Mouse (Mus musculus) testis, postnatal 10 days (tissue): Measurements from ENCODE around the gene Trpc7.

ENCODE experiments used
- DNase-seq: peaks from one replicate; pipeline ENCODE4 v3.0.0; 2021; ENCODE audit warnings: low spot score

Gene Trpc7

DNA sequence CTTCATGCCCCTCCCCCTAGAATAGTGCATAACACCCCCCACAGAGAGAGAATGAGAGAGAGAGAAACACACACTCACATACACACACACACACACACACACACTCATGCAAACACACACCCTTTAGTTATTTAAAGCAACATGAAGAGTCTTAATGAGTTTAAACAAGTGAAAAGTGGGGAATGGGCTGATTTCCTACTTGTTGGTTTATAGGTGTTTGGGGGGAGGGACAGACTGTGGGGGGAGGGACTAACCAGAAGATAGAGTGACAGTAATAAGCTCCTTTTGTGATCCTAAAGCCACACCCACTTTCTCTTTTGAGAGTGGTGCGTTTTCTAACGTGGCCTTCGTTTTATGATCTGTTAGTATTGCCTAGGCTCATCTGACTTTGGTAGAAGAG, at the start of gene Trpc7:
TSS of gene Trpc7 (minus strand) at position 101 of the 400 bp plus-strand sequence.
- no peak for DNase-seq

GRCm38 (mm10) chr13:56939261-56939660, 43.5 kb upstream of the Trpc7 start:
- peak; percentile 22 for DNase-seq

DNA sequence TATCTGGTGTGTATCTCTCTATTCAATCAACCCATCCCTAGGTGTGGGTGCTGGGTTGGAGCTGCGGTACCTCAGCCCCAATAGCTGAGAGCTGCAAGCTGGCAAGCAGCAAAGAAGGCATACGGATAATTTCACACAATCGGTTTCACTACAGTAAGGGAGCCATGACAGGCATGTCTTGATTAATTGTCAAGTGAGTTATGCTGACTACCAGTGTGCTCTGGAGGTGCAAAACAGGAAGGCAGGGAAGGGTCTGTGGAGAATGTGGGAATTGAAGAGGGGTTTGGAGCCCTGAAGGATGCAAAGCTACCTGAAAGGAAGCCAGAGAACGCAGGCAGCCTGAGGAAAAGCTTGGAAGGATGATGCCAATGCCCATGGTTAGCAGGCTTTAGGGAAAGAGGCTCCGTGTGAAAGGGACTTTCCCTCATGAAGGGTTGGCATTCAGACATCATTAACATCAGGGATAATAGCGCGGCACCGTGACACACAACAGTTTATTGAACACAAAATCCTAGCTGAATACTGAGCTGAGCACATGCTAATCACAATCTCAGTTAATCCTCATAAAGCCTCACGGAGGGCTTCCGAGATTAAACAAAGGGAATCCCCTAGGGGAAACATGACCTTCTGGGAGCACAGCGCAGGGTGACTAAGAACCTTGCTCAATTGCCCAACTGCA, 38.2 kb upstream of the Trpc7 start:
- peak; percentile 19 for DNase-seq

GRCm38 (mm10) chr13:56930421-56930820, 34.6 kb upstream of the Trpc7 start:
- DNase-seq: no peak

GRCm38 (mm10) chr13:56922976-56923375, 27.2 kb upstream of the Trpc7 start:
- no peak for DNase-seq

GRCm38 (mm10) chr13:56921251-56921650, 25.5 kb upstream of the Trpc7 start:
- DNase-seq: no peak

GRCm38 (mm10) chr13:56914721-56915120, 18.9 kb upstream of the Trpc7 start:
- no peak for DNase-seq

DNA sequence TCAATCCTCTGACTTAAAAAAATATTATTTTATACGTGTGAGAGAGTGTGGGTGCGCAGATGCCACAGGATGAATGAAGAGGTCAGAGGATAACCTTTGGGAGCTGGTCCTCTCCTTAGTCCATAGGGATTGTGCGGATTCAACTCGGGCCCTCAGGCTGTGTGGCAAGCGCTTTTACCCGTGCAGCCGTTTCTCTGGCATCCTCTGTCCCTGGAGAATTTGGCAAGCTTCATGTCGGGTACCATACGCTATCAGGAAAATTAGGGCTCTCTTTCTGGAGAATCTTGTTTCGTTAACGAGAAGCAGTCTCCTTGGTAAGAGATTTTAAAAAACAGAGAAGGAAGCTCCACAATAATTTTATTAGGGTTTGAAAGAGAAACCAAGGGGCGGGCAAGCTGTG, 15.3 kb upstream of the Trpc7 start:
- DNase-seq: no peak

DNA sequence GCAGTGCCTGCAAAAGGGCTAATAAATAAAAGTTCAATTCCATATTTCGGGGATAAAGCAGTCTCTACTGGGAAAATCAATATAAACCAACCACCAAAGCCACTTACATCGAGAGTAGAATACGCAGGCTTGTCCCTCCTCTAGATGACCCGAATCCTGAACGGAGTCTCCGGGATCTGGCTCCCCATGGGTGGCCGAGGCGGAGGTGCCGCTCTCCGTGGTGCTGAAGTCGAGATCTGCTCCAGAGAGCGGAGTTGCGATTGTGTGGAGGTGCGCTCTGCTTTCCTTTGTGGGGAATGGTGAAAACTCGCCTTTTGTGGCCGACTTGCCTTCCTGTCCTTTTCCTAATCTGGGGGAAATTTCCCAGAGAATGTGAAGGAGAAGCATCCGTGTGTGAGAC, 407 bp downstream of the Trpc7 start:
- peak; percentile 91 for DNase-seq

- DNase-seq: no peak
Measured at GRCm38 (mm10) chr13:56894543-56894942, 1.2 kb downstream of the Trpc7 start.

DNA sequence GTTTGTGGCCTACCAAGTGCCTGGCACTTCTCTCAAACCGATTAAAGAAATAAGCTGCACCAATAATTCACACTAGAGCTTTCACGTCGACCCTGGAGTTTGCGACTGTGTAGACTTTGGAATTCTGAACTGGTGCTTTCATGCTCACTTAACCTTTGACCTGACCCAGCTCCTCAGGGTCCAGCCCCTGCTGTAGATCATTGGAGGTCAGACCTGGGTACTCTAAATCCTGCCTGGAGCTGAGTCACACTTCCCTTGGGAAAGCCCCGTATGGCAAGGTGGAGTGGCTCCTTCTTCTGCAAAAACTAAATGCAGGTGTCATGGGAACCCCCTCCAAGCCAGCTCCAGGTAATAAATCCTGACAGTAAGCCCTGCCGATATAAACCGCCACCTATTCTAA, 5.9 kb downstream of the Trpc7 start:
- DNase-seq: no peak

- DNase-seq: no peak
Measured at GRCm38 (mm10) chr13:56882931-56883330, 12.9 kb downstream of the Trpc7 start.

GRCm38 (mm10) chr13:56864567-56864966, 31.2 kb downstream of the Trpc7 start:
- DNase-seq: no peak

- no peak for DNase-seq
Measured at GRCm38 (mm10) chr13:56862011-56862410, 33.8 kb downstream of the Trpc7 start.

DNA sequence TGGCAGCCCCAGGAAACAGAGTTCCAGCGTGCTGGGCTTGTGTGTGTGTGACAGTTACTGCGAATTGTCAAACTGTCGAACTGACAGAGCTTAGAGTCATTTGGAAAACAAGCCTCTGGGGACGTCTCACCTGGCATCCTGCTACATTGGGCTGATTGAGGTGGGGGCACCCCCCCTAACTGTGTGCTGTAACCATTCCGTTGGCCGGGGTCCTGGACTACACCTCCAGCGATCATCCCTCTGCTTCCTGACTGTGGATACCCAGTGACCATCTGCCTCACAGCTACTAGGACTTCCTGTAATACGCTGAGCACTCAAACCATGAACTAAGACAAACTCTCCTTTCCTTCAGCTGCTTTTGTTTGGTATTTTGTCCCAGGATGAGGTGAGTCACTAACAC, 41.3 kb downstream of the Trpc7 start:
- no peak for DNase-seq

DNA sequence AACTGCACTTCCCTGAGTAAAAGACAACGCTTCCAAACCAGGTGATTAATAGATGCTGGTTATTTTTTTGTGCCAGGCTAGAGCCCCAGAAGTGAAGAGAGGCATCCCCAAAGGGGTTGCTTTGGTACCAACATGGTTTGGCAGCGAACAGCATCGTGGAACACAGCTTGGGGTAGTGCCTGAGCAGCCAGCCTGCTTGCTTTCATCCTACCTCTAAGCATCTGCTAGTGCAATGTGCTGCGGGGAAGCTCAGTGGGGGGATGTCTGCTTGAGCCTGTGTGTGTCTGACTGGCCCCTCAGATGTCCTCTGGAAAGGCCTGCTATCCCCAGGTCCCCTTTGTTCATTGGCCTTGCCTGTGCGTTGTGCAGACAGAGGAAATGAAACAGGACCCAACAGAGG, 42.4 kb downstream of the Trpc7 start:
- DNase-seq: no peak

DNA sequence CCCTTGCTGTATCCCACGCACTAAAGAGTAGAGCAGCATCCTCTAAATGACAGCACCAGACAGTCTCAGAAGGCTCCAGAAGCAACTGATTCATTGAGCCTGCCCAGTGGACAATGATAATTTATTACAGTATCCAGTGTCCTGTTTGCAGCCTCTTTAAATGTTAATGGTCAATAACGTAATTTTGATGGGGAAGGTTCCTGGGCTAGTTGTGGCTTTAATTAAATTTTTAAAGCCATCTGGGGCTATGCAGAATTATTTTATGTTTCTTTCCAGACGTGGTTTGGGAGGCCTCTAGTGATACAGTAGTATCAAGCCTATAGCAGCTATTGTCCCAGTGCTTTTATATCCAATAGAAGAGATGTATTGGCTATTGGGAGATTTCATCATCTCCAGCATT, 49.9 kb downstream of the Trpc7 start:
- no peak for DNase-seq

DNA sequence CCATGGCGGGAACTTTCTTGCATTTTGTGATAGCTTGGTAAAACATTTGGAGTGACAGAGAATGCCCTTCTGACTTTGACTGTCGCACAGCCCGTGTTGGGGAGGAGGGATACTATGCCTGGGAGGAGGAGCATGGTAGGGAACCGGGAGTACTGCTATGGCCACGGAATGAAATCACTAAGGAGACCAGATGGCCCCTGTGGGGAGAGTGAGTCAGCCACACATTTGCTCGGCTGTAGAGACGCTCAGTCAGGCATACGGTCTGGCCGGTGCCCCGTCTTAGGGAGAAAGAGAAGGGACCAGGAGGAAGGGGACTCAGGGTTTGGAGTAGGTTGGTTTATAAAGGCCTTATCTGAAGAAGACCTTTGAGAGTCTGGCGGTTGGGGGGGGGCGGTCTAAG, 80.3 kb downstream of the Trpc7 start:
- DNase-seq: no peak

DNA sequence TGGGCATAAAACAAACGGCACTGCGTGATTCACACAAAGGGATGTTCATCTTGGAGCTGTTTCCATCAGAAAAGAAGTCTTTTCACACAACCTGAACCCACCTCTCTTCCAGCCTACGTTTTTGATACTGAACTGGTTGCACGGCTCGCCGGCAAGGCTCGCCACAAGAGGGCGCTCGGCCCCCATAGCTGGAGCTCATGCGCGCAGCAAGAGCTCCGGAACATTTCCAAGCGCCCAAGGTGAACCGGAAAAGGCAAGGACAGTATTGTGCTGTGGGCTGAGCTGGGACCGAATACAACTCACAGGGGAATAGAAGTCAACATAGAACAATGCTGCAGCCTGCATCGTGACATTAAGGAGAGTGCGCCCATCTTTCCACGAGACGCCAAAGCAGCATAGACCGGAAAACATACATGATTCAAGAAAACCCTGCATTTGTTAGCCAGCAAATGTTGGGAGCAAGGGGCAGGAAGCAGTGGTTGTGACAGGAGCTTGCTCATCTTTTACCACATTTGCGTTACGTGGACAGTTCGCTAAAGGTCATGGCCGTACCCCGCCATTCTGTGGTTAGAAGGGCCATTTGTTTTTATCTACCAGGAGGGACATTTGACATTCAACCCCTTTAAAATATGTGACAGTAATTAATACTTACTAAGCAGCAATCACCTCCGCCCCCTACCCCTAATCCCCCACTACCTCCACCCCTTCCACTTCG, 88.9 kb downstream of the Trpc7 start:
- peak; percentile 97 for DNase-seq

GRCm38 (mm10) chr13:56805131-56805530, 90.7 kb downstream of the Trpc7 start:
- DNase-seq: no peak

DNA sequence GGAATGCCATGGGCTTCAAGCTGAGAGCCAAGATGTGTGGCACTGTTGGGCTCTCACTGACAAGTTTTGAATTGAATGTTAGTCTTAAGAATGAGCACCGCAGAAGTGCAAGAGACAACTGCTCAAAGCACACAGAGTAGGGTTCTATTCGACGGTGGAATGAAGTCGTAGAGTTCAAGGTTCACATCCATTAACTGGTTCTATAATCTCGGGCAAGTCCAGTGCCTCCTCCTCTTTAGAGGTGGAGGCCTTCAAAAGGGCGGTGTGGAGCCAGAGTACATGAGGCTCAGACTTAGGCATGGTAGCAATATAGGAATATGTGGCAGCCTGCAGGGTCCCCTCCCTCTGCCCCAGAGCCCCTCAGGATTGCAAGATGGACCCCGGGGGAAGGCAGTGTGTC, 98.3 kb downstream of the Trpc7 start:
- no peak for DNase-seq

DNA sequence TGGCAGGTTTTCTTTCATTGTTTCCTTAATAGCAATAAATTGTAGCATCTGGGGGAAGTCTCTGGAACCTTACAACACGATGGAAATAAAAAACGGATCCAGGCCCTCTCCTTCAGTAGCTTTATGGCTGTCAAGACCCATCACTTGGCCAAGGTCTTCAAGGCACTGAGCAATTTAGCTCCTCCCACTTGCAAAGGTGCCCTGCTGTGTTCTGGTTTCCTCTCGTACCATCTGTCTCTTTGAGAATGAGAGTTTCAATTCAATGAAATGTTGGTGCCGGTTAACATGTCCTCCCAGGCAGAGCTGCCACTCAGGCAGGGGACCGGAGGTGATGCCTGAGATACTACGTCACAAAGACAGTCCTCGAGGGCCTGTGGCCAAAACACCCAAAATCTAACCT, 100.3 kb downstream of the Trpc7 start:
- DNase-seq: no peak

- DNase-seq: no peak
Measured at GRCm38 (mm10) chr13:56794441-56794840, 101.4 kb downstream of the Trpc7 start.

- no peak for DNase-seq
Measured at GRCm38 (mm10) chr13:56792844-56793243, 102.9 kb downstream of the Trpc7 start.
